Comparison of ENCODE assay signal across 20 mouse cellular contexts in the genomic region with DNA sequence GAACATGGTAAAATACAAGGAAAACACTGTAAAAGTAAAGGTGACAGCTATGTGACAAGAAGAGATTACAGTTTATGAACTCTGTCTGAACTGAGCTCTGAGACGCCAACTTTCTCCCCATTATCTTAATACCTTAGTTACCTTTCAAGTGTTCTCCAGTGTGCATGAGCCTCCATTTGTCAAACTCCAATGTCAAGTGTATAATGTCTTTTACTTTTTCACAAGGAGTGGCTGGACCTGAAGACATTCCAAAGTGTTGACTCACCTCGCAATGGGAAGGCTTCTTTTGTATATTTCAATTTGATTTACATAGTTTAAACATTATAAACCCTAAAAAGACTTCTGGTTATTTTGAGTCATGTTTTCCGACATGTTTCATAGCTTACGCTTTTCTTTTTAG. TPM values are rescaled to one million over a fixed set of nuclear protein-coding genes. Genes with fewer than 3 reads are reported as not detected.
A peak's percentile ranks its signal among the peaks of the same experiment; 100 is the strongest.
DNase-seq lines count a peak whose midpoint lies in the region; ATAC-seq and TF ChIP-seq lines count a peak whose summit lies in the region.
"Had no signal": no experiment of that assay in that cellular context is flagged by ENCODE, and none has a peak within 500 bp of the region (broad histone marks: within the 10 kb centered on the region; RNA-seq: fewer than 3 reads in every experiment).

No protein-coding gene starts in this region.

- no peak for TF ChIP-seq CTCF in lung, embryonic 14.5 days (IDR thresholded peaks at IDR 0.05; ENCODE audit: low read depth)
- TF ChIP-seq CTCF in lung, adult 2 months (IDR thresholded peaks at IDR 0.05; ENCODE audit: insufficient read depth, low read length), result no peak
- TF ChIP-seq CTCF in stomach, postnatal 0 days (IDR thresholded peaks at IDR 0.05; ENCODE audit: low read depth), result no peak

- no peak for TF ChIP-seq POLR2A in lung, adult 2 months (IDR thresholded peaks at IDR 0.05; ENCODE audit: borderline replicate concordance, extremely low read depth, low read depth, low read length)

- no peak overlapping the region for H3K9ac ChIP-seq in lung, embryonic 14.5 days
- no peak overlapping the region for H3K9ac ChIP-seq in stomach, postnatal 0 days (ENCODE audit: low read length)
- H3K9ac ChIP-seq: embryonic facial prominence, embryonic 13.5 days; forebrain, embryonic 13.5 days; forebrain, postnatal 0 days; heart, embryonic 12.5 days; hindbrain, embryonic 12.5 days had no signal

- H3K36me3 ChIP-seq in lung, embryonic 14.5 days (ENCODE audit: insufficient read depth), result no peaks in the 10 kb centered on the region
- no peaks in the 10 kb centered on the region for H3K36me3 ChIP-seq in stomach, postnatal 0 days (ENCODE audit: control insufficient read depth, insufficient read depth, low read length)
- H3K36me3 ChIP-seq: embryonic facial prominence, embryonic 13.5 days; heart, embryonic 12.5 days; hindbrain, embryonic 12.5 days had no signal

- H3K27me3 ChIP-seq in lung, embryonic 14.5 days (ENCODE audit: insufficient read depth, low read length), result no peaks in the 10 kb centered on the region
- no peaks in the 10 kb centered on the region for H3K27me3 ChIP-seq in stomach, postnatal 0 days (ENCODE audit: control insufficient read depth, insufficient read depth, low read length)
- H3K27me3 ChIP-seq: CH12.LX; embryonic facial prominence, embryonic 13.5 days; heart, embryonic 12.5 days; hindbrain, embryonic 12.5 days had no signal

- peak; percentile 39 for DNase-seq in lung, embryonic 14.5 days
- DNase-seq in lung, adult 2 months, result no peak
- DNase-seq in 3T3-L1 (ENCODE audit: low read depth, low spot score) (peak; percentile 72), ZHBTc4 (ENCODE audit: low read depth, low spot score) (peak; percentile 13)
- DNase-seq in stomach, postnatal 0 days (ENCODE audit: low spot score), result no peak
- DNase-seq in ovary, adult 18-20 months (ENCODE audit: low spot score), result no peak
- DNase-seq in heart, postnatal 4 days, result no peak
- DNase-seq: adrenal gland, postnatal 14 days; cerebellum, adult 11-12 months; cerebellum, adult 9-10 months; cerebellum, postnatal 25 days; forebrain, postnatal 0 days; gastrocnemius, postnatal 25 days had no signal

- WGBS in lung, embryonic 14.5 days, result 57% methylated on average over 4 of the region's 4 CpGs
- 70% methylated on average over 4 of the region's 4 CpGs for WGBS in lung, adult 2 months
- WGBS in stomach, postnatal 0 days, result 35% methylated on average over 4 of the region's 4 CpGs

- no peak overlapping the region for H3K27ac ChIP-seq in lung, embryonic 14.5 days (ENCODE audit: low read depth)
- H3K27ac ChIP-seq in stomach, postnatal 0 days (replicated peaks), result no peak overlapping the region
- H3K27ac ChIP-seq: embryonic facial prominence, embryonic 13.5 days; forebrain, embryonic 13.5 days; hindbrain, embryonic 12.5 days had no signal

- no peak overlapping the region for H3K4me2 ChIP-seq in lung, embryonic 14.5 days
- H3K4me2 ChIP-seq in stomach, postnatal 0 days (replicated peaks; ENCODE audit: low read depth), result no peak overlapping the region
- H3K4me2 ChIP-seq: embryonic facial prominence, embryonic 13.5 days; forebrain, embryonic 13.5 days; heart, embryonic 12.5 days; hindbrain, embryonic 12.5 days had no signal

- TF ChIP-seq EP300 in stomach, postnatal 0 days (optimal IDR thresholded peaks at IDR 0.05), result peak; percentile 76

- H3K9me3 ChIP-seq in lung, embryonic 14.5 days (ENCODE audit: low read depth, low read length), result no peaks in the 10 kb centered on the region
- H3K9me3 ChIP-seq in stomach, postnatal 0 days (ENCODE audit: control insufficient read depth, low read length), result no peaks in the 10 kb centered on the region
- H3K9me3 ChIP-seq: embryonic facial prominence, embryonic 13.5 days; forebrain, embryonic 13.5 days; heart, embryonic 12.5 days; hindbrain, embryonic 12.5 days had no signal

- ATAC-seq in lung, embryonic 14.5 days (ENCODE audit: insufficient read depth), result no peak
- ATAC-seq in stomach, postnatal 0 days (ENCODE audit: low FRiP score, low TSS enrichment), result no peak
- ATAC-seq: forebrain, embryonic 13.5 days; forebrain, postnatal 0 days; hindbrain, embryonic 16.5 days had no signal

- no peak overlapping the region for H3K4me3 ChIP-seq in lung, embryonic 14.5 days (ENCODE audit: low read depth, low read length)
- no peak overlapping the region for H3K4me3 ChIP-seq in lung, adult 2 months (replicated peaks; ENCODE audit: extremely low read depth, low read depth, low read length)
- no peak overlapping the region for H3K4me3 ChIP-seq in stomach, postnatal 0 days (ENCODE audit: low read depth, low read length)
- H3K4me3 ChIP-seq: embryonic facial prominence, embryonic 13.5 days; forebrain, embryonic 13.5 days; heart, embryonic 12.5 days; hindbrain, embryonic 12.5 days had no signal

- peaks cover 8% of the 10 kb centered on the region for H3K4me1 ChIP-seq in lung, embryonic 14.5 days (ENCODE audit: insufficient read depth)
- H3K4me1 ChIP-seq in lung, adult 2 months (ENCODE audit: control insufficient read depth, insufficient read depth, low read length), result peaks cover 3% of the 10 kb centered on the region; the same call in 1 of the 2 replicates
- 0 out of 2 replicates have a peak, but pooled peaks cover 4% of the 10 kb centered on the region for H3K4me1 ChIP-seq in stomach, postnatal 0 days (replicated peaks; ENCODE audit: control insufficient read depth, insufficient read depth)

RNA-seq across cellular contexts. Expression of gene Parva, which starts 3.9 kb away (rescaled TPM):
- 102 and 105 TPM in 2 replicates for polyA plus RNA-seq in lung, embryonic 14.5 days (2014; fragmentation: Nextera tagmentation; extraction: Ambion mirVana)
- polyA plus RNA-seq in lung, adult 2 months (2012; rRNA removed), result 54.7 and 80.5 TPM in 2 replicates
- polyA plus RNA-seq in stomach, postnatal 0 days (2015; fragmentation: Nextera tagmentation; extraction: Ambion mirVana), result 69.5 and 72.3 TPM in 2 replicates
- total RNA-seq in heart, postnatal 4 days (2021), result 100 to 1,000 TPM; 115 to 118 TPM
- total RNA-seq: granulocyte monocyte progenitor cell, adult 5-6 weeks had no signal

Comparison
In these comparisons a context has a peak if more than half of its experiments do, and no peak if none do; other contexts are left out.
1. DNase-seq: peak in lung, embryonic 14.5 days (single experiment), 3T3-L1 (single experiment) and ZHBTc4 (single experiment); none in lung, adult 2 months (single experiment), stomach, postnatal 0 days (single experiment), ovary, adult 18-20 months (single experiment) and heart, postnatal 4 days (single experiment).